Mouse (Mus musculus): ENCODE data around the gene Krt20. TPM values are rescaled to one million over a fixed set of nuclear protein-coding genes. Genes with fewer than 3 reads are reported as not detected.
A peak's percentile ranks its signal among the peaks of the same experiment; 100 is the strongest.

Gene Krt20
- total RNA-seq, 2 experiments from 2014 or later: not detected

- no peak for DNase-seq (ENCODE audit: extremely low spot score in 1 of 2, low spot score in 1 of 2)
Observed at GRCm38 (mm10) chr11:99414463-99415147, 23.3 kb downstream of the Krt20 start.

GRCm38 (mm10) chr11:99413247-99413646, 24.7 kb downstream of the Krt20 start:
- peak in 1 of 2 experiments; percentile 59 for DNase-seq (ENCODE audit: extremely low spot score in 1 of 2, low spot score in 1 of 2)

- DNase-seq (ENCODE audit: extremely low spot score in 1 of 2, low spot score in 1 of 2): no peak
Observed at GRCm38 (mm10) chr11:99406186-99406585, 31.8 kb downstream of the Krt20 start.

- no peak for DNase-seq (ENCODE audit: extremely low spot score in 1 of 2, low spot score in 1 of 2)
Observed at GRCm38 (mm10) chr11:99399956-99400549, 37.9 kb downstream of the Krt20 start.

GRCm38 (mm10) chr11:99398832-99399231, 39.1 kb downstream of the Krt20 start:
- DNase-seq (ENCODE audit: extremely low spot score in 1 of 2, low spot score in 1 of 2): no peak

GRCm38 (mm10) chr11:99398084-99398483, 39.9 kb downstream of the Krt20 start:
- DNase-seq (ENCODE audit: extremely low spot score in 1 of 2, low spot score in 1 of 2): no peak

- no peak for DNase-seq (ENCODE audit: extremely low spot score in 1 of 2, low spot score in 1 of 2)
Observed at GRCm38 (mm10) chr11:99396661-99397060, 41.3 kb downstream of the Krt20 start.

- DNase-seq (ENCODE audit: extremely low spot score in 1 of 2, low spot score in 1 of 2): no peak
Observed at GRCm38 (mm10) chr11:99396034-99396433, 41.9 kb downstream of the Krt20 start.

GRCm38 (mm10) chr11:99392492-99392891, 45.5 kb downstream of the Krt20 start:
- no peak for DNase-seq (ENCODE audit: extremely low spot score in 1 of 2, low spot score in 1 of 2)

GRCm38 (mm10) chr11:99391375-99391774, 46.6 kb downstream of the Krt20 start:
- no peak for DNase-seq (ENCODE audit: extremely low spot score in 1 of 2, low spot score in 1 of 2)

GRCm38 (mm10) chr11:99390866-99391265, 47.1 kb downstream of the Krt20 start:
- no peak for DNase-seq (ENCODE audit: extremely low spot score in 1 of 2, low spot score in 1 of 2)

- DNase-seq (ENCODE audit: extremely low spot score in 1 of 2, low spot score in 1 of 2): no peak
Observed at GRCm38 (mm10) chr11:99389264-99389663, 48.7 kb downstream of the Krt20 start, which contains the start of gene Krt10. Krt10 (minus strand) TSS chr11:99389364.

GRCm38 (mm10) chr11:99388661-99389060, 49.3 kb downstream of the Krt20 start:
- DNase-seq (ENCODE audit: extremely low spot score in 1 of 2, low spot score in 1 of 2): no peak

- DNase-seq (ENCODE audit: extremely low spot score in 1 of 2, low spot score in 1 of 2): peak; percentile 73 to 76
Observed at GRCm38 (mm10) chr11:99385813-99386721, 51.9 kb downstream of the Krt20 start.

GRCm38 (mm10) chr11:99379568-99379967, 58.4 kb downstream of the Krt20 start:
- DNase-seq (ENCODE audit: extremely low spot score in 1 of 2, low spot score in 1 of 2): peak; percentile 61 to 84

Other genes starting within 250 kb of the Krt20 start
- 10 to 100 TPM; 51.8 to 59.7 TPM for gene Smarce1, start 207.1 kb downstream of the Krt20 start, total RNA-seq (2021)
- 10 to 100 TPM; 26.5 to 27.3 TPM for gene Krt222, start 194.1 kb downstream of the Krt20 start, total RNA-seq (2021)
- gene Krt24, start 152.9 kb downstream of the Krt20 start, total RNA-seq (2021): not detected
- not detected for gene Krt25, start 115.2 kb downstream of the Krt20 start, total RNA-seq (2021)
- gene Krt26, start 100.2 kb downstream of the Krt20 start, total RNA-seq (2021): not detected
- gene Krt27, start 87.0 kb downstream of the Krt20 start, total RNA-seq (2021): not detected
- under 1 TPM; 0.21 to 0.49 TPM for gene Krt28, start 63.2 kb downstream of the Krt20 start, total RNA-seq (2021)
- gene Krt10, start 48.8 kb downstream of the Krt20 start, total RNA-seq (2021): 10 to 100 TPM; 12.6 to 15.7 TPM
- gene Krt12, start 15.9 kb downstream of the Krt20 start, total RNA-seq (2021): 1 to 10 TPM in 1 of 2 experiments, under 1 TPM in 1; 0.89 to 1.4 TPM
- gene Krt23, start 55.0 kb upstream of the Krt20 start, total RNA-seq (2021): not detected
- gene Krt39, start 83.2 kb upstream of the Krt20 start, total RNA-seq (2021): not detected
- gene Krt40, start 105.0 kb upstream of the Krt20 start, total RNA-seq (2021): not detected
- gene Krtap3-3, start 112.7 kb upstream of the Krt20 start, total RNA-seq (2021): not detected
- not detected for gene Krtap3-2, start 118.7 kb upstream of the Krt20 start, total RNA-seq (2021)
- gene Gm11939, start 121.3 kb upstream of the Krt20 start, total RNA-seq (2021): not detected
- not detected for gene Krtap3-1, start 128.5 kb upstream of the Krt20 start, total RNA-seq (2021)
- not detected for gene Krtap1-5, start 142.9 kb upstream of the Krt20 start, total RNA-seq (2021)
- gene Krtap1-4, start 145.5 kb upstream of the Krt20 start, total RNA-seq (2021): not detected
- not detected for gene Krtap1-3, start 153.2 kb upstream of the Krt20 start, total RNA-seq (2021)
- not detected for gene Krtap9-3, start 160.0 kb upstream of the Krt20 start, total RNA-seq (2021)
- gene Gm11938, start 165.2 kb upstream of the Krt20 start, total RNA-seq (2021): not detected
- gene Gm11937, start 172.0 kb upstream of the Krt20 start, total RNA-seq (2021): not detected
- gene Krtap2-4, start 176.7 kb upstream of the Krt20 start, total RNA-seq (2021): not detected
- gene Gm11562, start 182.3 kb upstream of the Krt20 start, total RNA-seq (2021): not detected
- gene Krtap4-1, start 190.1 kb upstream of the Krt20 start, total RNA-seq (2021): not detected
- not detected for gene Krtap4-2, start 196.9 kb upstream of the Krt20 start, total RNA-seq (2021)
- not detected for gene Krtap4-7, start 205.9 kb upstream of the Krt20 start, total RNA-seq (2021)
- not detected for gene Gm11555, start 212.1 kb upstream of the Krt20 start, total RNA-seq (2021)
- not detected for gene Gm11563, start 220.8 kb upstream of the Krt20 start, total RNA-seq (2021)
- gene Krtap4-6, start 227.8 kb upstream of the Krt20 start, total RNA-seq (2021): not detected